Mouse (Mus musculus) G1E (cell line): ENCODE results near the gene Mgat3.

Experiments used
- CTCF ChIP-seq: IDR thresholded peaks from 2 replicates; pipeline ENCODE4 v1.5.1; 2012; ENCODE audit warnings: low read depth, low read length, inconsistent platforms, mixed read lengths
- GATA1 ChIP-seq: IDR thresholded peaks from 2 replicates; pipeline ENCODE4 v1.6.1; 2012; ENCODE audit warnings: borderline replicate concordance, low read length, inconsistent platforms, mixed read lengths
- GATA2 ChIP-seq: IDR thresholded peaks from 2 replicates; pipeline ENCODE4 v1.6.1; 2012; ENCODE audit warnings: low read depth, low read length, inconsistent platforms, borderline replicate concordance
- POLR2AphosphoS5 ChIP-seq: IDR thresholded peaks from 2 replicates; pipeline ENCODE4 v1.6.1; 2012; ENCODE audit warnings: low read depth, low read length, inconsistent platforms; ENCODE audit not compliant: insufficient replicate concordance
- TAL1 ChIP-seq: conservative IDR thresholded peaks from 2 replicates; pipeline ENCODE4 v1.6.1; 2012; ENCODE audit warnings: low read depth, low read length, inconsistent platforms, mixed read lengths

- TF ChIP-seq CTCF (no peak), TAL1 (no peak), POLR2AphosphoS5 (no peak), GATA1 (no peak), GATA2 (no peak)
Observed at GRCm38 (mm10) chr15:80133682-80134449, 39.7 kb upstream of the Mgat3 start.
